Mouse (Mus musculus) midbrain, embryonic 12.5 days (tissue): ENCODE results near the gene Impdh2. TPM values are rescaled to one million over a fixed set of nuclear protein-coding genes. Genes with fewer than 3 reads are reported as not detected.

Experiments
- ATAC-seq: fragments of 200-750 bp; cut with Nextera tagmentation; 2 replicates; pipeline ENCODE4 v1.8.0; 2017; ENCODE audit warnings: low read depth, moderate TSS enrichment, moderate library complexity; ENCODE audit not compliant: low FRiP score
- H3K27ac ChIP-seq: fragments of 300-500 bp; sonication (generic); replicated peaks from 2 replicates; pipeline ENCODE4 v1.5.1; 2016; ENCODE audit warnings: mild to moderate bottlenecking
- H3K27me3 ChIP-seq: fragments of 300-500 bp; sonication (generic); 2 replicates; pipeline ENCODE4 v1.6.1; 2016; ENCODE audit warnings: mild to moderate bottlenecking
- H3K36me3 ChIP-seq: fragments of 300-500 bp; sonication (generic); 2 replicates; pipeline ENCODE4 v1.6.1; 2016
- H3K4me1 ChIP-seq: fragments of 300-500 bp; sonication (generic); 2 replicates; pipeline ENCODE4 v1.6.1; 2016
- H3K4me2 ChIP-seq: fragments of 300-500 bp; sonication (generic); replicated peaks from 2 replicates; pipeline ENCODE4 v1.6.1; 2016; ENCODE audit warnings: mild to moderate bottlenecking, moderate library complexity
- H3K4me3 ChIP-seq: fragments of 300-500 bp; sonication (generic); 2 replicates; pipeline ENCODE4 v1.5.1; 2016; ENCODE audit warnings: mild to moderate bottlenecking
- H3K9ac ChIP-seq: fragments of 300-500 bp; sonication (generic); replicated peaks from 2 replicates; pipeline ENCODE4 v1.6.1; 2016; ENCODE audit warnings: mild to moderate bottlenecking, moderate library complexity
- H3K9me3 ChIP-seq: fragments of 300-500 bp; sonication (generic); 2 replicates; pipeline ENCODE4 v1.6.1; 2016; ENCODE audit warnings: mild to moderate bottlenecking
- WGBS: fragments of 180-500 bp; shearing (Covaris S2); methylation state at CpG from one replicate; pipeline ENCODE4 v1.1.7; 2016; 5-methylcytosine and 5-hydroxymethylcytosine counted together
- polyA plus RNA-seq: library from polyadenylated mRNA; unstranded; fragments of >200 nt; fragmentation: Nextera tagmentation; extraction: Ambion mirVana; gene quantifications from 2 replicates; pipeline ENCODE4 v1.2.1, GENCODE M21; 2016

Gene Impdh2
- polyA plus RNA-seq, 1 experiment from 2014 or later, result 143 TPM

DNA sequence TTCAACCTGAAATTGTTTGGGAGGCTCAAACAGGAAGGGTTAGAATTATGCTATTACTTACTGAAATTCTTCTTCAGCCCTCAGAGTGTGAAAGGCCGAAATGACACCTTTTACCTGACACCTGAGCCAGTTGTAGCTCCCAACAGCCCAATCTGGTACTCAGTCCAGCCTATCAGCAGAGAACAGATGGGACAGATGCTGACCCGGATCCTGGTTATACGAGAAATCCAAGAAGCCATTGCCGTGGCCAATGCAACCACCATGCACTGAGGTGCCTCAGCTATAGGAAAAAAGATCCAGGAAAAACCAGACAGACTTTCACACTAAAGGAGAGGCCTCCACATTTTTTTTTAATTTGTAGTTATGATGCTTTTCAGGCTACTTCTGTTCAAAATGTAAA, 917 bp upstream of the Impdh2 start:
- no peak for ATAC-seq
- Histone ChIP-seq H3K27me3 (no peaks in the 10 kb centered on the region), H3K36me3 (peaks cover 75% of the 10 kb centered on the region), H3K4me1 (peaks cover 13% of the 10 kb centered on the region), H3K4me3 (no peak overlapping the region), H3K4me2 (no peak overlapping the region), H3K27ac (0 out of 2 replicates have a peak overlapping the region, but pooled peaks have one; percentile 42), H3K9ac (no peak overlapping the region), H3K9me3 (no peaks in the 10 kb centered on the region)
- 89% methylated on average over 4 of the region's 4 CpGs for WGBS

DNA sequence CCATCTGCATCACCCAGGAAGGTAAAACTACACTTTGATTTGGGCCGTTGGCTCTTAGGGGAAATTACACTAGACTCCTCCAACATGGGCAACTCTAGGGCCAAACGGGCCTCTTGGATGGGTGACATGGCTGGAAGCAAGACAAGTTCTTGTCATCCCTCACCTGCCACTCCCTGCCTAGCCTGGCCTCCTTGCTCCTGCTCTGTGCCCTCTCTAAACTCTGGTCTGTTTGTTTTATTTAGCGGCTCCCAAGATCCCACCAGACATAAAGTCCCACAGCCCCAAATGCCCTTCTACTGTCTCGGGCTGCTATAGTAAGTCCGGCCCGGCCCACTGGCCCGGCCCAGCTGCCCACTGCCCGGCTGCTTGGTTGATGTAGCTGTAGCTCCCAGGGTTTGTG, 3.6 kb downstream of the Impdh2 start:
- 90% methylated on average over 8 of the region's 8 CpGs for WGBS
- peaks cover 52% of the 10 kb centered on the region for H3K36me3 ChIP-seq

DNA sequence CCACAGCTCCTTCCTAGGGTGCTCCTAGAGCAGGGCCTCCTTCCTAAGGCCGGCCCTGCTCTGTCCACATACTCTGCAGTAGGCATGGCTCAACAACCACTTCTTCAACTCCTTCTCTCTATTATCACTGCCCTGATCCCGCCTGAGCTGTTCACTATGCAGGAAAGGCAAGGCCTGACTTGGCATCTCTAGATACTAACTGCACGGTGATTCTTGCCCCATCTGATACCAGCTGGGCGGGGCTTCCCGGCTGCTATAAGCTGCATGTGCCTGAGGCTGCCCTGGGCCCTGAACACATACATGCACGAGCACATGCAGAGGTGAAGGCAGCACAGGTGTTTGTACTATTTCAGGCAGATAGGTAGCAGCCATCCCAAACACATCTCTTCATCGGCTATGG, 4.0 kb downstream of the Impdh2 start:
- no peak overlapping the region for H3K4me3 ChIP-seq
- H3K36me3 ChIP-seq, result peaks cover 47% of the 10 kb centered on the region
- no peak overlapping the region for H3K27ac ChIP-seq
- H3K9ac ChIP-seq, result no peak overlapping the region
- H3K4me2 ChIP-seq, result no peak overlapping the region
- no peaks in the 10 kb centered on the region for H3K27me3 ChIP-seq
- ATAC-seq, result no peak
- peaks cover 38% of the 10 kb centered on the region for H3K4me1 ChIP-seq
- H3K9me3 ChIP-seq, result no peaks in the 10 kb centered on the region
- 92% methylated on average over 7 of the region's 7 CpGs for WGBS

More for the DNA sequence above, 3.6 kb downstream of the Impdh2 start:
- no peaks in the 10 kb centered on the region for H3K9me3 ChIP-seq
- no peak overlapping the region for H3K27ac ChIP-seq
- H3K4me3 ChIP-seq, result no peak overlapping the region
- H3K4me1 ChIP-seq, result peaks cover 36% of the 10 kb centered on the region
- H3K9ac ChIP-seq, result no peak overlapping the region
- ATAC-seq, result no peak
- H3K27me3 ChIP-seq, result no peaks in the 10 kb centered on the region
- H3K4me2 ChIP-seq, result no peak overlapping the region

DNA sequence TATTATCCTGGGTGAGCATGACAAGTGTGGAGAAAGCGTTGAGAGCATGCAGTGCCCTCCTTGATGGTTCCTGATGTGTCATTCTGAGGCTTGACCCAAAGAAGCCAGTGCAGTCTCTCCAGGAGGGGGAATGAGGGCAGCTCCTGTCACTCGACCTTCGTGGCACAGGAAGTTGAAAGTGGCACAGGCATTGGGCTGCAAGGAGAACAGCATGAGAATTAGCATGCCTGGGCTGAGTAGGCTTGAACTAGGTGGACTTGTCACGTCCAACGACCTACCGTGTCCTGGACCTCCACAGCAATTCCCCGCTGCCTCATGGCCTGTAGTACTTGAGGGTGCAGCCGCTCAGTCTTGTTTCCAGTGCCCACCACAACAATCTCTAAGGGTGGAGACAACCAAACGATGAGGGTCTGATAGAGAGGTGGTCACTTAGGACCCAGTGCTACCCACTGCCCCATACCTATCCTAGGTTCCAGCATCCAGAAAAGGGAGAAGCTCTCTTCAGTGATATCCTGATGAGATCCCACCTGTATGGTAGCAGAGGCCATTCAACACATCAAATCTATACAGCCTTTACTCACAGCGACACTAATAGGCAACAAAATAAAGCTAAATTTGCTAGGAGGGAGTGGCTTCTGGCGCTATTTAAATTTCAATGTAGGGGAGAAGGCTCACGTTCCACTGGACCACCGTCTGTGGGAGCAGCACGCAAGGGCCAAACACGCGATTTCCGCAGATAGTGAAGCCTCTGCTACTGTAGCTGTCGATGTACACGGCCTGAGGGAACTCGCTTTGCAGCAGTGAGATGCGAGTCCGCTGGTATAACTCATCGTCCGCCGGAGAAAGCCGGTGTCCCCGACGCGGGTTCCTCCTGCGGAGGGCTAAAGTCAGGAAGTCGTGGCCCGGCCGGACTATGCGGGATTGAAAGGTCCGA, 6.1 kb downstream of the Impdh2 start:
- H3K27me3 ChIP-seq, result no peaks in the 10 kb centered on the region
- H3K4me3 ChIP-seq, result peak overlapping the region; percentile 78
- peak overlapping the region; percentile 99 for H3K4me2 ChIP-seq
- H3K9ac ChIP-seq, result peak overlapping the region; percentile 88
- H3K4me1 ChIP-seq, result peaks cover 47% of the 10 kb centered on the region
- H3K27ac ChIP-seq, result peak overlapping the region; percentile 94
- no peaks in the 10 kb centered on the region for H3K9me3 ChIP-seq
- 0 out of 2 replicates have a peak, but pooled peaks have one; percentile 0 for ATAC-seq
- H3K36me3 ChIP-seq, result peaks cover 49% of the 10 kb centered on the region
- WGBS, result 14% methylated on average over 35 of the region's 35 CpGs

DNA sequence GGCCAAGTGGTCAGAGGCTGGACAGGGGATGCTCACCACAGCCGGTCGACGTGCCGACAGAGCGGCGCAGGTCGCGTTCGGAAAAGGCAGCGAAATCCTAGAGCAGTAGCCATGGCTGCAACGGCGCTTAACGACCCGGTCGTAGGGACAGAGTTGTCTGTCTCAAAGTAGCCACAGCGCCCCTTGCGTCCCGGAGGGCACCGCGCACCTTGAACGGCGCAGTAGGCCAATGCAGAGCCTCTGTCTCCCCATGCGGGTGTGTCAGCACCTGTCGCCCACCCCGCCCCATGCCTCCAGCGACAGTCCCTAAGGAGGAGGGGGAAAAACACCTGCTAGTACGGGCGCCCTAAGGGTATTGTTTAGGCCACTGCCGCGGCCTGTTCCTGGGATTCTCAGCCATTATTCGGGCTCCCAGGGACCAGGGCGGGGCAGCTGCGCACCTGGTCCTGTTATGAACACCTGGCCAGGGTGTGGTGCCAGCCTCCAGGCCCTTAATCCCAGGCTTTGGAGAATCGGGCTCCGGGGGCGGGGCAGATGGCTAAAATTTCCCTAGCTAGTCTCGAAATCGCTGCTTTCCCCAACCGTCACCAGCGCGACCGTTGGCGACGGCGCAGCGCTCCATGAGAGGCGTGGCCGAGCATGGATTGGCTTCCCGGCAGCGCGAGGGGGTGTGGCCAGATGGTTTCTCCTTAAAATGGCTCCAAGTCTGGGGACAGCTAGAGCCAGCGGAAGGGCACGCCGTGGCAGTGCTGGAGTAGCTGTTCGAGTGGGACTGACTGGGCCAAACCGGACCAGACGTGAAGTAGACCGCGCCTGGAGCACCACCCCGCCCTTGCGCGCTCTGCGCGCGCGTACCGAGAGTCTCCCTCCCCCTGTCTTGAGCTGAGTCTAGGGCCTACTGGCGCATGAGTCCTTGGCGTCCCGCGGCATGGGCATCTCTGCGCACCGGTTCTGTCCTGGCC, 7.0 kb downstream of the Impdh2 start, which contains the start of gene Ndufaf3:
Gene Ndufaf3 (minus strand): TSS at position 620 of the 962 bp plus-strand sequence.
- Histone ChIP-seq H3K9me3 (no peaks in the 10 kb centered on the region), H3K4me2 (peak within 1 kb of the TSS; percentile 99), H3K9ac (peak within 1 kb of the TSS; percentile 88), H3K4me3 (peak within 1 kb of the TSS; percentile 78), H3K27me3 (no peaks in the 10 kb centered on the region), H3K4me1 (peaks cover 40% of the 10 kb centered on the region), H3K36me3 (peaks cover 53% of the 10 kb centered on the region), H3K27ac (peak within 1 kb of the TSS; percentile 94)
- peak; percentile 77 for ATAC-seq
- WGBS, result under 1% methylated on average over 73 of the region's 73 CpGs

DNA sequence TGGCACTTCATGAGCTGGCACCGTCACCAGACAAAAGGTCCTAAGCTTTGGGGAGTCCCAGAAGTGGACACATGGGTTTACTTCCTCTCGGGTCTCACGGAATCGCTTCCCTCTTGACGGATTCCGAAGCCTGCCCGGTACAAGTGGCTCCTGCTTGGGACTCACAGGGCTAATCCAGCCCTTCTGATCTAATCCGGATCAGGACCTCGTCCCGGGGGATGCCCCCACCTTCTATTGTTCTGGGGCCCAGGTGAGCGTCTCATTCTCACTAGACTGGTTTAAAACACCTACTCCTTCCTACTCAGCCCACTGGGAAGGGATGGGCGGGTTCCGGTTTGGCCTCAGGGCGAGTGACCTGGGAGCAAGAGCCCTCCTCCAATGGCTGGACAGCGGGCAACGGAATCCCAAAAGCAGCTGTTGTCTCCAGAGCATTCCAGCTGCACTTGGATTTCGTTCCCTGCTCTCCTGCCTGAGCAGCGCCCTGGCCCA, 7.9 kb downstream of the Impdh2 start:
- no peak for ATAC-seq
- Histone ChIP-seq H3K27me3 (no peaks in the 10 kb centered on the region), H3K36me3 (peaks cover 53% of the 10 kb centered on the region), H3K4me1 (peaks cover 40% of the 10 kb centered on the region), H3K9ac (peak overlapping the region; percentile 88), H3K9me3 (no peaks in the 10 kb centered on the region), H3K27ac (peak overlapping the region; percentile 94), H3K4me2 (peak overlapping the region; percentile 99), H3K4me3 (peak overlapping the region; percentile 78)
- WGBS, result 9% methylated on average over 18 of the region's 18 CpGs

DNA sequence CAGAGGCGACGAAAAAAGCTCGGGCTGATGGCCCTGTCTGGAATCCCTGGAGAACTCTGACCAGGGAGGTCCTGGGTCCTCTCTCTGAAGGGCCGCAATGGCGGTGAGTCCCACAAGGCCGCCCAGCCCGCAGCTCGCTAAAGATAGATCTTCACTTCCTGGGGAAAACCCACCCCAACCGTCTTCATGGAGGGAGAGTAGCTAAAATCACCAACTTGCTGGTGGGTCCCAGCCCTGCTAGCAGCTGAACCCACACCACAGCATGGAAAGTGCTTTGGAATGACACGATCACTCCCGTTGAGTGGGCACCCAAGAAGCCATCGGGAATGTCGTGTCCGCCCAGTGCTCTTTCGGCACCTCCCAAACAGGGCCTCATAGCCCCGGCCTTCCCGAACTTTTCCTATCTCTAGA, 8.4 kb downstream of the Impdh2 start:
- 0 out of 2 replicates have a peak overlapping the region, but pooled peaks have one; percentile 88 for H3K9ac ChIP-seq
- ATAC-seq, result no peak
- 79% methylated on average over 17 of the region's 17 CpGs for WGBS
- H3K27me3 ChIP-seq, result no peaks in the 10 kb centered on the region
- H3K9me3 ChIP-seq, result no peaks in the 10 kb centered on the region
- peaks cover 44% of the 10 kb centered on the region for H3K4me1 ChIP-seq
- H3K4me2 ChIP-seq, result peak overlapping the region; percentile 99
- peaks cover 55% of the 10 kb centered on the region for H3K36me3 ChIP-seq
- no peak overlapping the region for H3K27ac ChIP-seq
- H3K4me3 ChIP-seq, result peak overlapping the region; percentile 78

DNA sequence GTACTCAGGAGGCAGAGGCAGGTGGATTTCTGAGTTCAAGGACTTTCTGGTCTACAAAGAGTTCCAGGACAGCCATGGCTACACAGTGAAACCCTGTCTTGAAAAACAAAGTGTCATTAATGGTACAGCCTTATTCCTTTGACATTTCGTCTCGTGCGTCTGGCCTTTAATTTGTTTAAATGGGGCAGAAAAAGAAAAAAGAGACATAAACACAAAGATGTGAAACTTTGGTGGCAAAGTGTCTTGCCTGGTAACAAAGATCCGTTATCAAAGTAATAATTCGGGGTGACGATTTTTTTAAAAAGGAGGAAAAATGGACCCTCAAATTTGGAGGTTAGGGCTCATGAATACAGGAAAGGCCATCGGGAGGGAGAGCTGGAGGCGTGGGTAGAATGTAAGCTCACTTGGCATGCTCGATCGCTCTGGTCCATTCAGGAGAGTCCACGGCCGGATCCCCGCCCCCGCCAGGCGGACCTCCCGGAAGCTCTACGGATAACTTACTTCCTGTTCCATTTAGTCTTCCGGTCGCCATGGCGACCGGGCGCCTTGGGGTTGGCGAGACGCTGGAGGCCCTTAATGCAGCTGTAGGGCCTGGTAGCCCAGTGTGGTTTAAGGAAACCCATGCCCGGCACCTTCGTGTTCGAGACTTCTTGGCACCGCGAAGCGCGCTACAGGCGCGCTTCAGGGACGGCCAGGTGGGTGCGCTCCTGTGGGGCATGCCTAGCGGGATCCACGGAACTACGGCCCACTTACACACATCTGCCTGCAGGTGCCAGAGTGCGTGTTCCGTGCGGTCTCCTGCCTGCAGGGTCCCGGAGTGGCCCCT, 9.5 kb downstream of the Impdh2 start, which contains the start of gene Dalrd3:
Gene Dalrd3 (plus strand): TSS at position 506 of the 826 bp plus-strand sequence.
- ATAC-seq, result peak; percentile 63
- Histone ChIP-seq H3K36me3 (peaks cover 47% of the 10 kb centered on the region), H3K4me1 (peaks cover 54% of the 10 kb centered on the region), H3K27me3 (no peaks in the 10 kb centered on the region), H3K9ac (peak within 1 kb of the TSS; percentile 68), H3K9me3 (no peaks in the 10 kb centered on the region), H3K4me3 (peak within 1 kb of the TSS; percentile 63), H3K4me2 (peak within 1 kb of the TSS; percentile 99), H3K27ac (peak within 1 kb of the TSS; percentile 74)
- 7% methylated on average over 42 of the region's 42 CpGs for WGBS

DNA sequence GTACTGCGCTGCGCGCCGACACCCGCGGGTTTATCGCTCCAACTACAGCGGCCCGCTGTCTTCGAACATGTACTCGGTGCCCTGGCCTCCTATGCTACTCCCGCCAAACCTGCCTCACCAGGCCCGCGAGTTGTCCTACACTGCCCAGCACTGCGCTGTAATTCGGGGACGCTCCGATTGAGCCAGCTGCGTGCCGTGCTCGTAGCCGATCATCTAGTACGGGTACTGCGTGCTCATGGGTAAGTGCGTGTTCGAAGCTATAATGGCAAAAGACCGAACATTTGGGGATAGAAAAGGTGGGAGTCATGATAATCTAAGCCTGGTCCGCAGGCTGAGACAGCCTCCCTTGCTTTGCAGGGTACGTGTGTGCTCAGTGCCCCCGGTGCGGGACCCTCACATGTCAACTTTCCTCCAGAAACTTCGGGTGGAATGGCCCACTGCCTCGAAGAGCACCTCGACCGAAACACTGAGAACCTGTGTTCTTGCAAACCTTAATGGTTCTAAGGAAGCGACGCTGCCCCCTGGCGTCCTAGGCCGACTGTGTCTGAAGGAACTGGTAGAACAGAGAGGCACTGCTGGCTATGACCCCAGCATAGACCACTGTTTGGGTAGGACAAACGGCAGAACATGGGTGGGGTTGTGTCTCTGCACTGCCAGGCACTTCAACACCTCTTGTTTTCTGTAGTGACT, 10.3 kb downstream of the Impdh2 start:
- Histone ChIP-seq H3K4me3 (peak overlapping the region; percentile 63), H3K4me2 (peak overlapping the region; percentile 99), H3K4me1 (peaks cover 62% of the 10 kb centered on the region), H3K36me3 (peaks cover 45% of the 10 kb centered on the region), H3K27ac (peak overlapping the region; percentile 74), H3K27me3 (no peaks in the 10 kb centered on the region), H3K9ac (peak overlapping the region; percentile 68), H3K9me3 (no peaks in the 10 kb centered on the region)
- 2% methylated on average over 40 of the region's 40 CpGs for WGBS
- no peak; the same call in 1 of the 2 replicates for ATAC-seq

DNA sequence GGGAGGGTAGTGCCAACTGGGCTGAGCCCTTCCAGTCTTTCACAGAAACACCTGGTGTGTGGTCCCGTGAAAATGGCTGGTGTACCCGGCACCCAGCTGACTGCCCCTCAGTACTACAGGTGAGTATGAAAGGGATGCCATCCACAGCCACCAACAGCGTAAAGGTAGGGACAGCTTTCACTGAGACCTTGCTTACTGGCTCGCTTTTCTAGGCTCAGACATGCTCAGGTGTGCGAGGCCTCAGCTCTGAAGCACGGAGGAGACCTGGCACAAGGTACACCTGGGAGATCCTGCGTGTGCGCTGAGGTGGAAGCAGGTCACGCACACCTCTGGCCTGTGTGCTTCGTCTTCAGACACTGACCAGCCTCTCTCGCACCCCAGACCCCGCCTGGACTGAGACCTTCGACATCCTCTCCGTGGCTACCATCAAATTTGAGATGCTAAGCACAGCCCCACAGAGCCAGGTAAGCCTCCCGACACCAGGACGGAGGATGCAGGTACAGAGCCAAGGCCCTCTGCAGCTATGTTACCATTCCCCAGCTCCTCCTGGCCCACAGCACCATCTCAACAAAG, 11.4 kb downstream of the Impdh2 start:
- peaks cover 49% of the 10 kb centered on the region for H3K36me3 ChIP-seq
- 92% methylated on average over 16 of the region's 16 CpGs for WGBS
- peaks cover 63% of the 10 kb centered on the region for H3K4me1 ChIP-seq

More for the DNA sequence above, 11.4 kb downstream of the Impdh2 start:
- Histone ChIP-seq H3K9me3 (no peaks in the 10 kb centered on the region), H3K4me3 (no peak overlapping the region), H3K4me2 (no peak overlapping the region), H3K27me3 (no peaks in the 10 kb centered on the region), H3K27ac (no peak overlapping the region), H3K9ac (no peak overlapping the region)
- ATAC-seq, result no peak
